Mouse (Mus musculus) erythroblast, embryonic 14.5 days (primary cell): ENCODE data around the gene Olfr347.

Source experiments
- GATA1 ChIP-seq: IDR thresholded peaks from 2 replicates; pipeline ENCODE4 v1.6.1; 2012; ENCODE audit warnings: low read length, inconsistent platforms, mixed read lengths
- TAL1 ChIP-seq: IDR thresholded peaks from 3 replicates; pipeline ENCODE4 v1.6.1; 2012; ENCODE audit warnings: low read length, inconsistent platforms, mixed read lengths

- TF ChIP-seq GATA1: no peak
- TF ChIP-seq TAL1: no peak
Observed at GRCm38 (mm10) chr2:36685488-36685887, 46.2 kb upstream of the Olfr347 start, which contains the start of gene Olfr346.
